Mouse (Mus musculus) adrenal gland, postnatal 36 days (tissue): Measurements from ENCODE around the gene Olfr15. TPM values are rescaled to one million over a fixed set of nuclear protein-coding genes. Genes with fewer than 3 reads are reported as not detected.
"Not testable (repeated sequence)": the region's sequence is repeated elsewhere in the genome, so short reads cannot be mapped to it uniquely, and the experiment has no call there.

Experiments
- DNase-seq, 2 experiments: peaks; one replicate each; pipeline ENCODE4 v3.0.0; 2021; ENCODE audit warnings: mixed read lengths in 1 of 2
- long read RNA-seq, 2 experiments: library from polyadenylated mRNA; stranded (forward); transcript quantifications; one replicate each; pipeline ENCODE4 v2.0.0; 2021; ENCODE audit warnings: borderline sequencing depth in 2 of 2
- total RNA-seq, 2 experiments: library from RNA; stranded (reverse); gene quantifications; 2 replicates each; pipeline ENCODE4 v1.2.3; 2021

Olfr15 gene
- not detected for total RNA-seq
- long read RNA-seq, experiment 1 = 0 reads
- long read RNA-seq, experiment 2 = 0 reads

DNA sequence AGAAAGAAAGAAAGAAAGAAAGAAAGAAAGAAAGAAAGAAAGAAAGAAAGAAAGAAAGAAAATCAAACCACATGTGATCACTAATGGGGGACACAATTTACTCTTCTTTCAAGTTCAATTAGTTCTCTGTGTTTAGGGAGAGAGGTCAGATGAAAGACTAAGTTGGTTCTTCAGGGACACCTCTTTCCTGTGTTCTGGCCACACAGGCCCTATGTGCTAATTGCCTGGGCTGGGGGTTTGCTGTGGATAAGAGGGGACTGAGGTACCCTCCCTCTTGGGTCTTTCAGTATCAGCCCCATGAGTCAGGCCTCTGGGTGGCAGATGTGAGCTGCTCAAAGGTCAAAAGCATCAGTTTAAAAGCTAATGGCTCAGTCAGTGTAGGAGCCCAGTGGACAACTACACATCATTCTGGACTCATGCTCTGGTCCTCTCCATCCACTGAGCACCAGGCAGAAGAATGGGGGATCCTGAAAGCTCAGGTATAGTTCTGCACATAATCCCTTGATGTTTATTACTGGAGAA lies at the start of gene Olfr15:
TSS of gene Olfr15 (plus strand) at position 291 of the 522 bp plus-strand sequence.
- no peak for DNase-seq

DNA sequence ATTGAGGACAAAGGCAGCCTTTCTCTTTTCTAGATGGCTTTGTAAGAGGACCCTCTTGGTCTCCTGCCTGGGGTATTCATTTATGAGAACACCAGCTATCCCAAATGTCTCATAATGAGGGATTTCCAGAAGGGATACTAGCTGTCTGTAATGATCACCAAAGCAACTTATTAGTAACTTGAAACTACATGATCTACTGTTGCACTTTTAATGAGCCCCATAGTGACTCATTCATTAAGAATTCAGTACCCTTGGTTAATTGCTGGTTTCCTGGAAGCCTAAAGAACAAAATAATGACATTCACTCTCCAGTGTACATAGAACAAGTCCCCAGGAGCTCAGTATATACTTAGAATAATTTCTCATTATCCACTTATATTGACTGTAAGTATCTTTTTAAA lies 49.4 kb upstream of the Olfr15 start:
- DNase-seq = no peak

DNA sequence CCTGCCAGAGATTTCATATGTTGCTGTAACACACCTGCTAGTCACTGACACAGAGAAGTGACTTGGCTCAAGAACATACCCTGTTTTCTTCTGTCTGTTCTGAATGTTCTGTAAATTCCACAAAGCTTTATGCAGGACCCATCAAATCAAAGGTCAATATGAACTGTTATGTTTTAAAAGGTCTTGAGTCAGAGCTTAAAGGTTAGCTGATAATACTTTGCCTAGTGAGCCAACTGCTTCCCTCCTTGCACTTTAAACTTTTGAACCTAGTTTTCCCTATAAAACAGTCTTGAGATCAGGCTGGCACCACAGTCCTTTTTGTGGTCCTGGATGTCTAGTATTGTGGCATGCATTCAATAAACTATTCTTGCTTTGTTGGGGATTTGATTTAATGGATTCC lies 42.3 kb upstream of the Olfr15 start:
- DNase-seq = no peak

DNA sequence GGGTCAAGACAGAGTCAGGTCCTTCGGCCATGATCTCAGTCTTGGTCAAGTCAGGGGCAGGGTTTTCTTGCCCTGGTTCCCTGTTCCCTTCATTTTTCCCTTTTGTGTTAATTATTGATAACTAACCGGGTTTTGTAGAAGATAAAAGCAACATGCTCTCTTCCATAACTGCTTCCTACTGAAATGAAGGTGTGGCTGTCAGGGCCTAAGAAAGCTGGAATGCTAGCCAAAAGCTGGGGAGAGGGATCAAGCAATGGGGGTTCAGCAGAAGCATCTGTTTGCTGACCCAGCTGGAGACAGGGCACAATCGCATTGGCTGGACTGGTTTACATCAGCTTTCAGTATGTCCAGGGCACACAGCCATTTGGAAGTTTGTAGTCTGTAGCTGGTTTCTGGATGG lies 22.5 kb upstream of the Olfr15 start:
- DNase-seq = no peak

DNA sequence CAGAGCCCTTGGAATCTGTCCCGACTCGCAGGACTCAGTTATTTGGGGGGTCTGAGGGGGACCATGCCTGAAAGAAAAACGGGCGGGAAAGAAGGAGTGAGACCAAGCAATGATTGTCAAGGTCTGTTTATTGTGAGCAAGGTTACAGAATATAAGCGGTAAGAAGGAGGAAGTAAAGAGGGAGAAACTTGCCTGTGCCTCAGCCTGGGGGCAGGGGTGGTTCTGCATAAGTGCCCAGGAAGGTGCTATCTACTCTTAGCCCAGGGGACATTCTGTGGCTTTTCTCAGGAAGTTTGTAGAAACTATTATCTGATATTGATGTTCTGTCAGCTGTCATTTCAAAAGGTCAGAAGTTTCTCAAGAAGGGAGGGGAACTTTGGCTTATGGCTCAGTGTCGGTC lies 16.0 kb upstream of the Olfr15 start:
- not testable (repeated sequence) for DNase-seq

DNA sequence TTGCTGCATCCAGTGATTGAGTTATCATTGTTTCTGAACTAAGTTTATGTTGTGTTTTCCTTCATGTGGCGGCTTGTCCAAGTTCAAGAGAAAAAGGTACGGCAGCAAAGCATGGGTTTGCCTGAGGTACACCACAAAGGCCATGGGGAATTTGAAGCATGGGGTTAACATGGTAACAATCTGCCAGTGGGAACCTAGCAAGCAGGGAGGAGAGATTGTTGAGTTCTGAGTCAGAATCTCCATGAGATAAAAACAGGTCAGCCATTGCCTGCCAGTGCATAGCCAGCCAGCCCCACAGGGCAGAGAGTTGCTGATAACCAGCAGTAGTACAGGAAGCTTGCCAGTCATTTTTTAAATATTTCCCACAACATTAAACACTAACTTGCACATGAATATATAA lies 10.5 kb upstream of the Olfr15 start:
- no peak for DNase-seq

DNA sequence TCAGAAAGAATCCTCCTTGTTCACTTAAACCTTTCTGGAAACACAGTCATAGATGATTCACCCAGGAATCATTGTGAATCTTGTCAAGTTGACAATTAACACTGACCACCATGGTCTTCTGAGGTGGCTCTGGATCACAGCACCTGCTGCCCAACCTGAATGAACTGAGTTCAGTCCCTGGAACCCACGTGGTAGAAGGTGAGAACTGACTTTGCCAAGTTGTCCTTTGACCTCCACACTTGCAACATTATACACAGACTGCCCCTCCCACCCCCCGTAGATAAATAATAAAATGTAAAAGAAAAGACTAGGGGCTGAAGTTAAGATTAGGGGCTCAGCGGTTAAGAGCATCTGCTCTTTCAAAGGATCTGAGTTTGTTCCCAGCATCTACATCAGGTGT lies 2.7 kb upstream of the Olfr15 start:
- no peak for DNase-seq

DNA sequence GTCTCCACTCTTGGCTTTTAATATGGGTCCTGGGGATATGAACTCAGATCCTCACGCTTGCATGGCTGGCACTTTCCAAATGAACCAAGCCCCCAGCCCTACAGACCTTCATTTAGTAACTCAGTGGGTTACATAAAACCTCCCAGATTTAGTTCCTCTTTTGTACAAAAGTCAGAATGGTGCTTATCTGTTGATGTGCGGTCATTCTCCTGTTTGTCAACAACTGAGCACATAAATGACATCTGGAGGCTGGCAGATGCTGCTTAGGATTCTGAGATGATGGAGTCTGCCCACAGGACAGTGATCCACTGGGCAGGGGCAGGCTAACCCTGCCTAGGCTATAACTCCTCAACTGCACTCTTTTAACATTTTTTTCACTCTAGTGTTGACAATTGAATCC lies 951 bp upstream of the Olfr15 start:
- no peak for DNase-seq

DNA sequence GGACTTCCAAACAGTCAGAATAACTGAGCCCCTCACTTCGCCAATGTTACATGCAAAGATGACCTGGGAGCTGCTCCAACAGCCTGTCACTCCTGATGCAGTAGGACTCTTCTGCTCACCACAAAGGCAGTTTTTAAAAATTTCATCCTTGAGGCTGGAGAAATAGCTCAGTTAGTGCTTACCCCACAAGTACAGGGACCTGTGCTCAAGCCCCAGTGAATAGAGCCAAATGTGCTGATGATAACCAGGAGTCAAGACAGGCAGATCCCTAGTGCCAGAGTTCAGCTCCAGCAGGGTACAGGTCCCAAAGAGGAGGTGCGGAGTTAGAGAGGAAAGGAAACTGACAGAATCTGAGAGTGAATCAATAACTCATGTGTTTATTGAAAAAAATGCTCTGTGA lies 4.8 kb downstream of the Olfr15 start:
- no peak for DNase-seq

DNA sequence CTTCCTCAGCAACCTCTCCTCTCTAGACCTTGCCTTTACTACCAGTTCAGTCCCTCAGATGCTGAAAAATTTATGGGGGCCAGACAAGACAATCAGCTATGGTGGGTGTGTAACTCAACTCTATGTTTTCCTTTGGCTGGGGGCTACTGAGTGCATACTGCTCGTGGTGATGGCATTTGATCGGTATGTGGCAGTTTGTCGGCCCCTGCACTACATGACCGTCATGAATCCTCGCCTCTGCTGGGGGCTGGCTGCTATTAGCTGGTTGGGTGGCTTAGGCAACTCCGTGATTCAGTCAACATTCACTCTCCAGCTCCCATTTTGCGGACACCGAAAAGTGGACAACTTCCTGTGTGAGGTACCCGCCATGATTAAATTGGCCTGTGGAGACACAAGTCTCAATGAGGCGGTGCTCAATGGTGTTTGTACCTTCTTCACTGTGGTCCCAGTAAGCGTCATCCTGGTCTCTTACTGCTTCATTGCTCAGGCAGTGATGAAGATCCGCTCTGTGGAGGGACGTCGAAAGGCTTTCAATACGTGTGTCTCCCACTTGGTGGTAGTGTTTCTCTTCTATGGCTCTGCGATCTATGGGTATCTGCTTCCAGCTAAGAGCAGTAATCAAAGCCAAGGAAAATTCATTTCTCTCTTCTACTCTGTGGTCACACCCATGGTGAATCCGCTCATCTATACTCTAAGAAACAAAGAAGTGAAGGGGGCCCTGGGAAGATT lies 8.6 kb downstream of the Olfr15 start:
- peak; percentile 43 to 45 for DNase-seq

DNA sequence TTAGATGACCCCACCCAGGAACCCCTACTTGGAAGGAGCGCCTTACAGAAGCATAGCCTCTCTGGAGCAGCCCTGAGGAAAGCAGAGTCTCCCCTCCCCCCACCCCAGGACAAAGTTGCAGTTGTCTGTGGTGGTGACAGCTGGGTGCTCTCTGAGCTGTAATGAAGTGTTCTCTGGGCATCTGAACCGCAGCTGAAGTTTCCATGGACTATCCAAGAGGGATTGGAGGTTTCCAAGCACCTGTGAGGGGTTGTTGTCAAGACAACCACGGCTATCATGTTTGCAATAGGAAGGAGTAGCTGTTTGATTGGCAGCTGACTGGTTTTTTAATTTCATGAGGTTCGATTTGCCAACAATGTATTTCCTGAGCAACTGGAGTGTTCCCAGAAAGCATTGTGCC lies 12.3 kb downstream of the Olfr15 start:
- DNase-seq = no peak

DNA sequence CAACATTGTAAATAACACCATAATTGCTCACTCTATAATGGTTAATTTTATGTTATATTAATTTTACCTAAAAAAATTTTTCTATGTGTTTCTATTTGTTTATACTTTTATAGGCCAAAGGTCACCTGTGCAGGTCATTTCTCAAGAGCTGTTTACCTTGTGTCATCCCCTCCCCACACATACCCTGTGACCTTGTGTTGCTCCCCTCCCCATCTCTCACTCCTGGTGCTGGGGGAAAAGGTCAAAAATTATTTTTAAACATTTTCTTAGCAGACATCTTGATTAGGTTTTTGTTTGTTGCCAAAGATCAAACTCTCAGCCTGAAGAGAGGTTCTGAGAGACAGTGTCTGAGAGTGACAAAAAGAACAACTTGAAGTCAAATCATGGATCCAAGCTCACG lies 13.1 kb downstream of the Olfr15 start:
- no peak for DNase-seq

DNA sequence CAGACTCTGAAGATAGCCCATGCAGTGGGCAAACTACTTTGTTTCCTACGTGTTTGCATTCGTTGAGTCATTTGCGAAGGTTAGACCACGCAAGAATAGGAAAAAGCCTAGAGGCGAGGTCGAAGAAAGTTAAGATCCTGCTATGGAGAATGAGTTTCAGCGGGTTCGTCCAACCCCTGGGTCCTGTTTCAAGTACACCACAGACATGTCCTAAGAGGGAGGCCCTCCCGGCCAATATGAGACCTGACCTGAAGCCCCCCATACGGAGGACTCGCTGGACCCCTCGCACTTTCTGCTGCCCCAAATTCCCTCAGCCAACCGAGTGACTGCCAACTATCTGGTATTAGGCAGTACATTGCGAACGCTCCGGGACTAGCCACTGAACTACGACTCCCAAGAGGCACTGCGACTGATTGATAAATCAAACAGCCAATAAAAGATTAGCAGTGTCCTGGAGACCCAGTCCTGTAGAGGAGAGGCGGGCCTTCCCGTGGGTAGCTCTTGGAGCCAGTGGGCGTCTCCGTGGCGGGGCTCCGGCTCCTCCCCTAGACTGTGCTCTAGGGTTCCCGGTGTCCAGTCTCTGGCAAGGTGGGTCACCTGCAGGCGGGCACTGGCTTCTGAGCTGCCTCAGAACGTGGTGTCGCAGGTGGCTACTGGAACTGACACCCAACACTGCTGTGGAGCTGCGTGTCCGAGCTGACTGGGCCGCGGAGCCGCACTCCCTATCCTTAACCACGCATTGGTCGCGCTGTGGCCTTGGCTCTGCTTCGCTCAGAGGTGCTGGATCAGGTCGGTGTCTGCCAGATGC lies 16.2 kb downstream of the Olfr15 start, which contains the start of gene Zfp174:
TSS of gene Zfp174 (plus strand) at position 558 of the 808 bp plus-strand sequence.
- DNase-seq = peak; percentile 94 to 95

DNA sequence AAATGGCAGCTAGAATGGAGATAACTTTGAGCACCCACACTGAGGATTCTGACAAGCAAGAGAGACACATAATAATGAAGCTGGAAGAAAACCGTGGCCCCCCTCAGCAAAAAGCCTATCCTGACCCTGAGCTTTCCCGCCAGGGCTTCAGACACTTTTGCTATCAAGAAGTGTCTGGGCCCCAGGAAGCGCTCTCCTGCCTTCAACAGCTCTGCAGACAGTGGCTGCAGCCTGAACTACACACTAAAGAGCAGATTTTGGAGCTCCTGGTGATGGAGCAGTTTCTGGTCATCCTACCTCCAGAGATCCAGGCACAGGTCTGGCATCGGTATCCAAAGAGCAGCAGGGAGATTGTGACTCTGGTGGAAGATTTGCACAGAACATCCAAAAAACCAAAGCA lies 17.2 kb downstream of the Olfr15 start:
- DNase-seq = no peak

DNA sequence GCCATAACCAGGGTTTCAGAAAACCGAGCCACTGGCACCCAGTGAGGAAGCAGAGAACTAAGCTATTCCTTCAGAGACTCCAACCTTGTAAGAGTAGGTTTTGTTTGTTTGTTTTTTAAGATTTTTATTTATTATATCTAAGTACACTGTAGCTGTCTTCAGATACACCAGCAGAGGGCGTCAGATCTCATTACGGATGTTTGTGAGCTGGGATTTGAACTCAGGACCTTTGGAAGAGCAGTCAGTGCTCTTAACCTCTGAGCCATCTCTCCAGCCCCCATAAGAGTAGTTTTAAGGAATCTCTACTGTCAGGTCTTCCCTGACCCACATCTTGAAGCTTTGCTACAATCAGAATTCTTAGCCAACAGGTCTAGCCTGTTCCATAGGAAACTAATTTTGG lies 17.7 kb downstream of the Olfr15 start:
- DNase-seq = no peak

DNA sequence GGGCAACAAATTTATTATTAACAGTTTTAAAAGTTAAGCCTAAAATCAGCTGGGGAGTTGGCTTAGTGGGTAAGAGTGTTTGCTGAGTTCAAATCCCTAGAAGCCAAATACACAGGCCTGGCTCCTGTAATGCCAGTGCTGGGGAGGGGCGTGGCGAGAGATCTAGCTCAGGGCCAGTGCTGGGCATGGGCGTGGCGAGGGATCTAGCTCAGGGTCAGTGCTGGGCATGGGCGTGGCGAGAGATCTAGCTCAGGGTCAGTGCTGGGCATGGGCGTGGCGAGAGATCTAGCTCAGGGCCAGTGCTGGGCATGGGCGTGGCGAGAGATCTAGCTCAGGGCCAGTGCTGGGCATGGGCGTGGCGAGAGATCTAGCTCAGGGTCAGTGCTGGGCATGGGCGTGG lies 20.6 kb downstream of the Olfr15 start:
- DNase-seq = peak; percentile 81 to 84

DNA sequence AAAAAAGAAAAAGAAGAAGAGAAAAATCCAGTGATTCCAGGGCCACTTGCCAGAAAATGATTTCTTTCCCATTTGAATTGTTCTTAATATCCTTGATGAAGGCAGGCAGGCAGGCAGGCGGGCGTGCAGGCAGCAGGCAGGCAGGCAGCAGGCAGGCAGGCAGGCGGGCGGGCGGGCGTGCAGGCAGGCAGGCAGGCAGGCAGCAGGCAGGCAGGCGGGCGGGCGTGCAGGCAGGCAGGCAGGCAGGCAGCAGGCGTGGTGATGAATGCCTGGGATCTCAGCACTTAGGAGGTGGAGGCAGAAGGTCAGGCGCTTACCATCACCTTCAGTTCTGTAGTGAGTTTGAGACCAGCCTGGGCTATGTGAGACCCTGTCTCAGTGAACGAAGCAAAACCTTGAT lies 21.9 kb downstream of the Olfr15 start:
- peak; percentile 30 to 35 for DNase-seq

DNA sequence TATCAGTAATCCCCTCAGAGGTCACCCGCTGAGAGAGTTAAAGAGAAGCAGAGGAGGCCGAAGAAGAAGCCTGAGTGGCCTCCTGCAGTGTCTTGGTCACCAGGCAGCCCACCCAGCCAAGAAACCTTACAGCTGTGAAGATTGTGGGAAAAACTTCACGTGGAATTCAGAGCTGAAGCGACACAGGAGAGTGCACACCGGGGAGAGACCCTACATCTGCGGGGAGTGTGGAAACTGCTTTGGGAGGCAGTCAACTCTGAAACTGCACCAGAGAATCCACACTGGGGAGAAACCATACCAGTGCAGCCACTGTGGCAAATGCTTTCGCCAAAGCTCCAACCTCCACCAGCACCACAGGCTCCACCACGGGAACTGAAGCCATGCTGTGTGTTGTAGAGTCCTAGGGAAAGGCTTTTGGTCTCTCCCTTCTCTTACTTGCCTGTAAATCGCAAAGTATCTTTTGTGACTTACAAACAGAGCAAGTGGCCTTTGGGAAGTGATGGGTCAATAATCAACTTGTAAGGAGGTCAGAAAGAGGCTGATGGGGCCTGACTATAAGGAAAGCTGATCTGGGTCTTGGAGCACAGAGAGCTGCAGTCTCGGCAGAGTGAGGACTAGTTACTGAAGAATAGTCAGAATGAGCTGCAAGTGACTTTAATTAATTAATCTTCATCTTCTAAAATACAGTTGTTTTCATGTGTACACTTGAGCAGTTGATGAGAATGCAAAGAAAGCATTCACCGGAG lies 23.9 kb downstream of the Olfr15 start:
- no peak for DNase-seq

DNA sequence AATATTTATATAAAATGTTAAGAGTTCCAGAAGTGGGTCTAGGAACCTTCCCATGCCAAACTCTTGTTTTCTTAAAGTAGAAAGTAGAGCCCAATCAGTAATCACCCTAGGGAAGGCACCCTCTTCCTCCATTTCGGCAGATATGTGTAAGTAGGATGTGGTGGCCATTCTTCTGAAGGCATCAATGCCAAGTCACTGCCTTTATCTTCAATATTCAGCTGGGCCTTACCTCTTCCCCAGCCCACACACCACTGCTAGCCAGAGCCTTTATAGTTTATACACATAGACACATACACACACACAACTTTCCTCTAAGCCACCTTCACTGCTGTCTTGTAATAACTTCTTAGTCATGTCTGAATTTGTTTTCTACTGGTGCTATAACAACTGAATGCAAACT lies 25.1 kb downstream of the Olfr15 start:
- DNase-seq = no peak

DNA sequence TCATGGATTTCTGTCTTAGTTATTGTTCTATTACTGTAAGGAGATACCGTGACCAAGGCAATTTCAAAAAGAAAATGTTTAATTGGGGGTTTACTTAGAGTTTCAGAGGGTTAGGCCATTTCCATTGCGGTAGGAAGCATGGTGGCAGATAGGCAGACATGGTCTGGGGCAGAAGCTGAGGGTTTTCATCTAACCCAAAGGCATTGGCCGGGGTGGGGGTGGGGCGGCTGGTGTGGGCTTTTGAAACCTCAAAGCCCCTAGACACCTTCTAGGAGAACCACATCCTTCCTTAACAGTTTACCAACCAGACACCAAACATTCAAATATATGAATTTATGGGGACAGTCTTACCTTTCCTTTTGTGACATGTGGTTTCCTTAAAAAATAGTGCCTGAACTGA lies 28.6 kb downstream of the Olfr15 start:
- no peak for DNase-seq

DNA sequence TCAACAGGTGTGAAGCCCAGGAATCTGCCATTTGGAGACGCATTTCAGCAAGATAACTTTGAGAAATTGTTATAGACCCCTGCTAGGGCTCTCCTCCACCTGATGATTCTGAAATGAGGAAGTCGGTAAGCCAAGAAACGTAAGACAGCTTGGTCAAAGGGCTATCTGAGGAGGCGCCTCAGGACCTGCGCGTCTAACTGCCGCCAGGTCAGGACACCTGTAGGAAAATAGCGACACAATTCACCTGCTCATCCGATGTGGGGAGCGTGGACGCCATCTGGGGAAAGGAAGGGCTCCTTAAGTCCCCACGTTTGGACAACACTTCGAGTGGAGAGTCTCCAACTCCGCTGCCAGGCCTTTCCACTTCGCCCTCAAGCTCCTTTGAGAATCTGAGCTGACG lies 41.1 kb downstream of the Olfr15 start:
- no peak for DNase-seq

DNA sequence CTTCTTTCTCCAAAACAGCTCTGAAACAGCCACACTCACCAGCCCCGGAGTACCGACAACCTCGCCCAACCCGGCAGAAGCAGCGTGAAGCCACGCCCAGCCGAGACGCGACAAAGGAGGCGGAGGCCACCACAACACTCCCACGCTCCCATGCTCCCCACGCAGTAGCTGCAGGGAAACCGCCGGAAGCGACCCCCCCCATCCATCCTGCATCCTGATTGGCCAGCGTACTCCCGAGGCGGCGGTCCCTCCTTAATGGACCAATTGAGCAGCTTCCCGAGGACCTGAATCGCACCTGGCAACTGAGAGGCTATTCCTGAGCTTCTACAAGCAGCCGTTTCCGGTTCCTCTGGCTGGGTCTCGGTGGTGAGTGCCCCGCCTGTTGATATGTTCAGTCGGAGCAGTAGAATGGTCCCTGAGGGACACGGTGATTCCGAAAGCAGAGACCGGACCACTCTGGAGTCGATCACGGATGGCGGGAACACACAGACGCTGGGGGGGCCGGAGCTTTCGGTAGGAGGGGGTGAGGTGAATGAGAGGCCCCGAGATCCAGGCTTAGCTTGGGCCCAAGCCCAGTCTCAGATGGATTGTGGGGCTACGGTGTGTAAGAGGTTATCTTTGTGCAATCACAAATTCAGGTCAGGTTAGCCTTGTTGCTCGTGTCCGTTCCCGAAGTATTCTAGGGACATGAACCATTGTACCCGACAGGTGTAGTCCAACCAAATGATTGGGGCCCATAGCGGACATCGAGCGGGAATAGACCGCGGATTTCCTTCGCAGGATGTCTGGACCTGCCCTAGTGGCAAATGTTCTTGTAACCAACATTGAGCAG lies 41.8 kb downstream of the Olfr15 start, which contains the start of gene Naa60:
TSS of gene Naa60 (plus strand) at position 160 of the 832 bp plus-strand sequence.
- DNase-seq = peak; percentile 94 to 95
